Mouse (Mus musculus): ENCODE measurements around the gene Mrpl22. TPM values are rescaled to one million over a fixed set of nuclear protein-coding genes. Genes with fewer than 3 reads are reported as not detected.

The Mrpl22 gene
- polyA plus RNA-seq, 1 experiment from 2014 or later: 138 TPM

DNA sequence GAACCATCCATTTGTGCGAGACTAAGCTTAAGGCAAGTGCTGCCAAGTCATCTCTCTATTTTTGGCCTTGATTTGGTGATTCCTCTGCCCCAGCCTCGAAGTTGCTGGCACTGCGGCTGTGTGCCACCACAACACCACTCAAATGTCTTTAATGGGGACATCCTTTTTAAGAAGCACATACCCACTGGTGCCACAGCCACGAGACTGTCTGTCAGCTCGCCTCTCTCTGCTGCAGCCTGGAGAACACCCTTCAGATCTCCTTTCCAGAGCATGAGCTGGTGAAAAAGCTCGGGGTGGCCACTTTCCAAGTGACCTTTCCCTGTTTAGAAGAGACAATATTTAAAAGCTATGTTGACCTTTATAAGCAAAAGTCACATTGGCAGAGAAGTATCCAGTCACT is 34.8 kb upstream of the Mrpl22 start:
- no peak overlapping the region for H3K4me3 ChIP-seq (ENCODE audit: low read depth, low read length)
- no peak for ATAC-seq
- H3K4me1 ChIP-seq (ENCODE audit: control insufficient read depth, insufficient read depth, low read length): no peaks in the 10 kb centered on the region
- H3K27ac ChIP-seq (ENCODE audit: low read depth, low read length): no peak overlapping the region
- H3K36me3 ChIP-seq (ENCODE audit: control insufficient read depth, insufficient read depth, low read length): peaks cover 95% of the 10 kb centered on the region
- no peaks in the 10 kb centered on the region for H3K27me3 ChIP-seq (replicated peaks; ENCODE audit: control insufficient read depth, insufficient read depth, low read length)
- H3K4me2 ChIP-seq (ENCODE audit: low read length): no peak overlapping the region
- 95% methylated on average over 6 of the region's 6 CpGs for WGBS
- no peak for DNase-seq (ENCODE audit: low spot score)
- no peak overlapping the region for H3K9ac ChIP-seq (ENCODE audit: low read length)
- no peaks in the 10 kb centered on the region for H3K9me3 ChIP-seq (replicated peaks; ENCODE audit: control insufficient read depth, low read length)

DNA sequence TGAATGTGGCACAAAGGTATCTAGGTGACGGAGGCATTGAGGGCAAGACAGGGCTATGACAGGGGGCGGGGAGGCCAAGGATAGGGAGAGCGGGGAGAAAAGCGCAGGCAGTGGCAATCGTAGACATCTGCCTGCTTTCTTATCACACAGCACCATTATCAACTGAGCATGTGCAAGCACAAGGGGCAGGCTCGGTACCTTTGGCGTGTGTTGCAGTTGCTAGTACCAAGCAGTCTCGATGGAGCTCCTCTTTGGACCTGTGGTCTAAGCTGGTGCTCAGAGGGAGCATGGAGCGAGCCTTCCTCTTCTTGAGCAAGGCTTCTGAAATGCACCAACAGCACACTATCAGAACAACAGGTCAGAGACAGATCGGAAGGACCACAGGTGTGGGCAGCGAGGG is 32.6 kb upstream of the Mrpl22 start:
- no peak overlapping the region for H3K9ac ChIP-seq (ENCODE audit: low read length)
- H3K27ac ChIP-seq (ENCODE audit: low read depth, low read length): no peak overlapping the region
- no peaks in the 10 kb centered on the region for H3K4me1 ChIP-seq (ENCODE audit: control insufficient read depth, insufficient read depth, low read length)
- peaks cover 90% of the 10 kb centered on the region for H3K36me3 ChIP-seq (ENCODE audit: control insufficient read depth, insufficient read depth, low read length)
- no peak overlapping the region for H3K4me2 ChIP-seq (ENCODE audit: low read length)
- DNase-seq (ENCODE audit: low spot score) (no peak), ATAC-seq (no peak)
- no peaks in the 10 kb centered on the region for H3K9me3 ChIP-seq (replicated peaks; ENCODE audit: control insufficient read depth, low read length)
- no peak overlapping the region for H3K4me3 ChIP-seq (ENCODE audit: low read depth, low read length)
- H3K27me3 ChIP-seq (replicated peaks; ENCODE audit: control insufficient read depth, insufficient read depth, low read length): no peaks in the 10 kb centered on the region
- WGBS: 86% methylated on average over 11 of the region's 11 CpGs

DNA sequence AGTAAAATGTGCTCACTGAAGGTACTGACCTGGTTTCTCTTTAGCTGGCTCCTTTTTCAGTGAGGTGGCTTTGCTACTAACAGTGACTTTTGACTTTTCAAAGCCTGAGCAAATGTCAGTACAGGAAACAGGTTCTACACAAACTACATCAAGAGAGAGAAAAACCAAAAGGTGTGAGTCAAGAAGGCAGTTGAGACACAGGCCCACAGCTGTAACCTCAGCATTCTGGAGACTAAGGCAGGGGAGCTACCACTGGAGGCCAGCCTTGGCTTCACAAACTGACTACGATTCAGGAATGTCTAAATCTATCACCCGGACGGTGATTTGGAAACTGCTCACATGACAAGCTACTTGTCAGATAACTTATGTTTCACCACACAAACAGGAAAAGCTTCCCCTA is 32.0 kb upstream of the Mrpl22 start:
- Histone ChIP-seq H3K36me3 (ENCODE audit: control insufficient read depth, insufficient read depth, low read length) (peaks cover 89% of the 10 kb centered on the region), H3K4me3 (ENCODE audit: low read depth, low read length) (no peak overlapping the region), H3K27ac (ENCODE audit: low read depth, low read length) (no peak overlapping the region), H3K27me3 (replicated peaks; ENCODE audit: control insufficient read depth, insufficient read depth, low read length) (no peaks in the 10 kb centered on the region), H3K9ac (ENCODE audit: low read length) (no peak overlapping the region), H3K4me1 (ENCODE audit: control insufficient read depth, insufficient read depth, low read length) (no peaks in the 10 kb centered on the region), H3K4me2 (ENCODE audit: low read length) (no peak overlapping the region), H3K9me3 (replicated peaks; ENCODE audit: control insufficient read depth, low read length) (no peaks in the 10 kb centered on the region)
- DNase-seq (ENCODE audit: low spot score) (no peak), ATAC-seq (no peak)
- WGBS: 92% methylated on average over 3 of the region's 3 CpGs

DNA sequence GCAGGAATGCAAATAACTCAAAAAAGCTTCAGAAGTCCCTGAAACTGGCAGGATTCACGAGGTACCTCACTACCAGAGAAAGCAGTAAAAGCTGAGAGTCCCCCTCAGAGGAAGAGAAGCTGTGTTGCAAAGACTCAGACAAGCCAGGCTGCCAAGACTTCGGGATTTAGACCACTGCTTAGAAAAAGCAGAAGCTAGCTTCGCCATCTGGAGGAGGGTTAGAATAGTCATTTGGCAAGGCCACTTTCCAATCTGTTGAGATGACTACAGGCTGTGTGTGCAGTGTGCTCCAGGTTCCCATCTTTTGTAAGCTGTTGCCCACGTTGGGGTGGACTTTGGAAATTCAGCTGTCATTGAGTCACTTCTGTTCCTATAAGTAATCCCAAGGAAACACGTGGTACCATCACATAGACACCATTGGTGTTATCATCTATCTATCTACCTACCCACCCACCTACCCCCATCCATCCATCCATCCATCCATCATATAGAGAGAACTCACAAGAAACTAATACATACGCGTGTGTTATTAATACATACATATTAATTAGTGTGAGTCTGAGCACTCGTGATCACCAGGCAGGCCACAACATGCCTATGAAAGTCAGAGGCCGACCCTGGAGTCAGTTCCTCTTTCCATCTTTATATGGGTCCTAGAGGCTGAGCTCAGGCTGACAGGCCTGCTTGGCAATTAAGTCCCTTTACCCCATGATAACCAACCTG is 27.6 kb upstream of the Mrpl22 start:
- ATAC-seq: no peak
- peak; percentile 6 for DNase-seq (ENCODE audit: low spot score)

DNA sequence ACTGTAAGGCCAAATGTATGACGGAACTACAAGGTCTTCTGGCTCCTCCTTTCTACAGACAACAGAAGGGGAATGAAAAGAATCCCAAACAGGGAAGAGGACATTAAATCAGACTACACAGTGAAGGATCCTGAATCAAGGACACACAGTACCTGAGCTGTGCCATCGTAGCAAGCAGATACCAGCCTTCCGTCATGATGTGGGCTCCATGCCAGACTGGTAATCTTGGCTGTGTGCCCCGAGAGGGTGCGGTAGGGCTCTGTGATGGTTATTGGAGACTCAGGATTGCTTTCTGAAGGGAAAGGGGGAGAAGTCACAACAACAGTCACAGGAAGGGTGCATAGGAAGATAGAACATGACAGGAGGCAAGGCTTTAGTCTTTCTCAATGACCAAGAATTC is 25.2 kb upstream of the Mrpl22 start:
- Histone ChIP-seq H3K4me2 (ENCODE audit: low read length) (no peak overlapping the region), H3K36me3 (ENCODE audit: control insufficient read depth, insufficient read depth, low read length) (peaks cover 71% of the 10 kb centered on the region), H3K4me1 (ENCODE audit: control insufficient read depth, insufficient read depth, low read length) (no peaks in the 10 kb centered on the region), H3K9me3 (replicated peaks; ENCODE audit: control insufficient read depth, low read length) (no peaks in the 10 kb centered on the region), H3K27ac (ENCODE audit: low read depth, low read length) (no peak overlapping the region), H3K4me3 (ENCODE audit: low read depth, low read length) (no peak overlapping the region), H3K9ac (ENCODE audit: low read length) (no peak overlapping the region), H3K27me3 (replicated peaks; ENCODE audit: control insufficient read depth, insufficient read depth, low read length) (no peaks in the 10 kb centered on the region)
- peak; percentile 17 for DNase-seq (ENCODE audit: low spot score)
- no peak for ATAC-seq
- 70% methylated on average over 5 of the region's 5 CpGs for WGBS

More for the DNA sequence above, 27.6 kb upstream of the Mrpl22 start:
- Histone ChIP-seq H3K36me3 (ENCODE audit: control insufficient read depth, insufficient read depth, low read length) (peaks cover 78% of the 10 kb centered on the region), H3K4me3 (ENCODE audit: low read depth, low read length) (no peak overlapping the region), H3K4me1 (ENCODE audit: control insufficient read depth, insufficient read depth, low read length) (no peaks in the 10 kb centered on the region), H3K27ac (ENCODE audit: low read depth, low read length) (no peak overlapping the region), H3K9me3 (replicated peaks; ENCODE audit: control insufficient read depth, low read length) (no peaks in the 10 kb centered on the region), H3K27me3 (replicated peaks; ENCODE audit: control insufficient read depth, insufficient read depth, low read length) (no peaks in the 10 kb centered on the region), H3K4me2 (ENCODE audit: low read length) (no peak overlapping the region), H3K9ac (ENCODE audit: low read length) (no peak overlapping the region)
- 88% methylated on average over 9 of the region's 9 CpGs for WGBS

DNA sequence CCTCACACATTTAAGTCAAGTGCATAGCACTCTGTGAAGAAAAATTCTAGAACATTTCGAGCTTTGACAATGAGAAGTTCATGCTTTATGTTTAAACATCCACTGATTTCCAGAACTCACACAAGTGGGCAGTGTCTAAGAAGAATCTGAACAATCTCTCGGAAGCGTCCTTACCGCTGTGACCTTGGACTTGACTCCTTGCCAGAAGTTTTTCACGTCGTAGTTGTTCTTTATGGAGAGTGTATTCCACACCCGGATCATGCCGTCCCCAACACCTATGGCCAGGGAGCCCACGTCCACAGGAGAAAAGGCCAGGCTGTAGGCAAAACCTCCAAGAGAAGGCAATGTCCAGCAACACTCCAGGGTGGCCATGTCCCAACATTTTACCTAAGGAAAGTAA is 16.0 kb upstream of the Mrpl22 start:
- Histone ChIP-seq H3K9me3 (replicated peaks; ENCODE audit: control insufficient read depth, low read length) (no peaks in the 10 kb centered on the region), H3K27ac (ENCODE audit: low read depth, low read length) (no peak overlapping the region), H3K36me3 (ENCODE audit: control insufficient read depth, insufficient read depth, low read length) (peaks cover 73% of the 10 kb centered on the region), H3K4me2 (ENCODE audit: low read length) (no peak overlapping the region), H3K4me3 (ENCODE audit: low read depth, low read length) (no peak overlapping the region), H3K9ac (ENCODE audit: low read length) (no peak overlapping the region), H3K4me1 (ENCODE audit: control insufficient read depth, insufficient read depth, low read length) (no peaks in the 10 kb centered on the region), H3K27me3 (replicated peaks; ENCODE audit: control insufficient read depth, insufficient read depth, low read length) (no peaks in the 10 kb centered on the region)
- no peak for DNase-seq (ENCODE audit: low spot score)
- 92% methylated on average over 9 of the region's 9 CpGs for WGBS
- ATAC-seq: no peak

DNA sequence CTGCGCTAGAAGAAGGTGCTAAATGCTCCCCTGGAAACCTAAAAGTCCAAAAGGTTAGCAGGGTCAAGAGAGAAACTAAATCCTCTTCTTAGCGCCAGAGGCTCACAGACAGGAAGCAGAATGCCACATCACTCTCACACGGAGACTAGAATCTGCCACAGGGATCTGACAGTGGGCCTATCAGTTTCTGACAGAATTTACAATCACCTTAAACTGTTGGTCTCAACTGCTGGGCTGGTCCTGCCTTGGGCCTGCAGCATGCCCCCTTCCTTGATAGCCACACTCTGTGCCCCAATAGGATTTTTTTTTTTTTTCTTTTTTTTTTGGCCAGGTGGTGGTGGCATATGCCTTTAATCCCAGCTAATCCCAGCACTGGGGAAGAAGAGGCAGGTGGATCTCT is 14.6 kb upstream of the Mrpl22 start:
- no peak overlapping the region for H3K4me2 ChIP-seq (ENCODE audit: low read length)
- no peak for ATAC-seq
- no peak overlapping the region for H3K9ac ChIP-seq (ENCODE audit: low read length)
- no peak overlapping the region for H3K4me3 ChIP-seq (ENCODE audit: low read depth, low read length)
- no peaks in the 10 kb centered on the region for H3K4me1 ChIP-seq (ENCODE audit: control insufficient read depth, insufficient read depth, low read length)
- DNase-seq (ENCODE audit: low spot score): no peak
- H3K9me3 ChIP-seq (replicated peaks; ENCODE audit: control insufficient read depth, low read length): no peaks in the 10 kb centered on the region
- peaks cover 79% of the 10 kb centered on the region for H3K36me3 ChIP-seq (ENCODE audit: control insufficient read depth, insufficient read depth, low read length)
- WGBS: 96% methylated on average over 3 of the region's 3 CpGs
- H3K27me3 ChIP-seq (replicated peaks; ENCODE audit: control insufficient read depth, insufficient read depth, low read length): no peaks in the 10 kb centered on the region
- H3K27ac ChIP-seq (ENCODE audit: low read depth, low read length): no peak overlapping the region

DNA sequence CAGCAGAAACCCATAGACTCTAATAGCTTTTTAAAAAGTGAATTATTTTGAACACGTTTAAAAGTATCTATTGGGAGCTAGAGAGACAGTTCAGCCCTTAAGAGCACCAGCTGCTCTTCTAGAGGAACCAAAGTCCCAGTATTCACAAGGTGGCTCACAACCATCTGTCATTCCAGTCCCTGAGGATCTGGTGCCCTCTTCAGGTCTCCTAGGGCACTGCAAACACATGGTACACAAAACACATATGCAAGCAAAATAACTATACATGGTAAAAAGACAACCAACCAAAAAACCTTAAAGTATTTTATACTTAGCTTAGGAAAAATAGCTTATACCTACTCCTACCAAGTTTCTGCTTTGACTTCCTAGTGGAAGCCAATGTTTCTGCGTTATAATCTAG is 6.4 kb upstream of the Mrpl22 start:
- Histone ChIP-seq H3K4me3 (ENCODE audit: low read depth, low read length) (no peak overlapping the region), H3K4me2 (ENCODE audit: low read length) (no peak overlapping the region), H3K27ac (ENCODE audit: low read depth, low read length) (no peak overlapping the region), H3K4me1 (ENCODE audit: control insufficient read depth, insufficient read depth, low read length) (peaks cover 4% of the 10 kb centered on the region; the same call in 1 of the 2 replicates), H3K9me3 (replicated peaks; ENCODE audit: control insufficient read depth, low read length) (no peaks in the 10 kb centered on the region), H3K9ac (ENCODE audit: low read length) (no peak overlapping the region), H3K36me3 (ENCODE audit: control insufficient read depth, insufficient read depth, low read length) (peaks cover 53% of the 10 kb centered on the region), H3K27me3 (replicated peaks; ENCODE audit: control insufficient read depth, insufficient read depth, low read length) (no peaks in the 10 kb centered on the region)
- DNase-seq (ENCODE audit: low spot score): no peak
- WGBS: 96% methylated on average over 2 of the region's 2 CpGs
- ATAC-seq: no peak

DNA sequence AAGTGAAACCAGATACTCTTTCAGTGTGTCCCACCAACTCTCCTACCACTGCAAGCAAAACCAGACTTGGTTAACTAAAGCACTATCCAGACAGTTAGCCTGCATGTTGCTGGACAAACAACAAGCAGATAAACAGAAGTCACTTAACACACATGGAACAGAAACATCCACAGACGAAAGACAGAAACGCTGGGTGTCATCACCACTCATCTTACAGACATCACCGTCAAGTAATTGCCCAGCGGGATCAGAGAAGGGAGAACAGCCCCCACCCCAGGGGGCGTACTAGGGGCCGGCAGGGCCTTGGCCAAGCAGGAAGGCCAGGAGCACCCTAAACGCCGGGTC is 3.7 kb upstream of the Mrpl22 start:
- ATAC-seq (no peak), DNase-seq (ENCODE audit: low spot score) (peak; percentile 2)
- Histone ChIP-seq H3K36me3 (ENCODE audit: control insufficient read depth, insufficient read depth, low read length) (peaks cover 31% of the 10 kb centered on the region), H3K4me1 (ENCODE audit: control insufficient read depth, insufficient read depth, low read length) (peaks cover 10% of the 10 kb centered on the region), H3K4me2 (ENCODE audit: low read length) (peak overlapping the region; percentile 77), H3K9ac (ENCODE audit: low read length) (peak overlapping the region; percentile 74), H3K27ac (ENCODE audit: low read depth, low read length) (peak overlapping the region; percentile 44; the same call in 1 of the 2 replicates), H3K9me3 (replicated peaks; ENCODE audit: control insufficient read depth, low read length) (no peaks in the 10 kb centered on the region), H3K4me3 (ENCODE audit: low read depth, low read length) (peak overlapping the region; percentile 84), H3K27me3 (replicated peaks; ENCODE audit: control insufficient read depth, insufficient read depth, low read length) (no peaks in the 10 kb centered on the region)
- under 1% methylated on average over 8 of the region's 8 CpGs for WGBS
